Mouse (Mus musculus): ENCODE measurements at regions not wholly inside any gene's neighbourhood (a gene's known extent, or its start where the extent isn't known, plus 50 kb on each side); places are given as distances from the start of the nearest gene placed in this dataset.
"Not testable (repeated sequence)": the region's sequence is repeated elsewhere in the genome, so short reads cannot be mapped to it uniquely, and the experiment has no call there.

GRCm38 (mm10) chr7:111969198-111969887, 54.0 kb upstream of the Usp47 start:
- peak; percentile 34 for DNase-seq (ENCODE audit: low spot score)

GRCm38 (mm10) chr7:111968261-111968660, 55.0 kb upstream of the Usp47 start:
- DNase-seq (ENCODE audit: low spot score), result no peak

- DNase-seq (ENCODE audit: low spot score), result no peak
Observed at GRCm38 (mm10) chr7:111966716-111967115, 56.6 kb upstream of the Usp47 start.

- no peak for DNase-seq (ENCODE audit: low spot score)
Observed at GRCm38 (mm10) chr7:111963969-111964368, 59.3 kb upstream of the Usp47 start.

GRCm38 (mm10) chr7:111959977-111960376, 63.3 kb upstream of the Usp47 start:
- DNase-seq (ENCODE audit: low spot score), result no peak

- DNase-seq (ENCODE audit: low spot score), result no peak
Observed at GRCm38 (mm10) chr7:111956671-111957070, 66.6 kb upstream of the Usp47 start.

GRCm38 (mm10) chr7:111939631-111940030, 83.7 kb upstream of the Usp47 start:
- DNase-seq (ENCODE audit: low spot score), result no peak

GRCm38 (mm10) chr7:111937547-111937946, 85.8 kb upstream of the Usp47 start:
- DNase-seq (ENCODE audit: low spot score), result no peak

- DNase-seq (ENCODE audit: low spot score), result no peak
Observed at GRCm38 (mm10) chr7:111937102-111937501, 86.2 kb upstream of the Usp47 start.

- no peak for DNase-seq (ENCODE audit: low spot score)
Observed at GRCm38 (mm10) chr7:111932725-111933124, 90.6 kb upstream of the Usp47 start.

- no peak for DNase-seq (ENCODE audit: low spot score)
Observed at GRCm38 (mm10) chr7:111919961-111920360, 103.3 kb upstream of the Usp47 start.

GRCm38 (mm10) chr7:111903741-111904231, 119.5 kb upstream of the Usp47 start:
- no peak for DNase-seq (ENCODE audit: low spot score)

GRCm38 (mm10) chr7:111897016-111897415, 117.2 kb upstream of the Galnt18 start:
- no peak for DNase-seq (ENCODE audit: low spot score)

GRCm38 (mm10) chr7:111896255-111896654, 116.5 kb upstream of the Galnt18 start:
- DNase-seq (ENCODE audit: low spot score), result peak; percentile 23

- no peak for DNase-seq (ENCODE audit: low spot score)
Observed at GRCm38 (mm10) chr7:111882991-111883390, 103.2 kb upstream of the Galnt18 start.

- no peak for DNase-seq (ENCODE audit: low spot score)
Observed at GRCm38 (mm10) chr7:111880067-111880675, 100.4 kb upstream of the Galnt18 start.

GRCm38 (mm10) chr7:111877591-111877990, 97.8 kb upstream of the Galnt18 start:
- no peak for DNase-seq (ENCODE audit: low spot score)

GRCm38 (mm10) chr7:111875949-111876348, 96.2 kb upstream of the Galnt18 start:
- DNase-seq (ENCODE audit: low spot score), result no peak

- no peak for DNase-seq (ENCODE audit: low spot score)
Observed at GRCm38 (mm10) chr7:111869337-111869736, 89.6 kb upstream of the Galnt18 start.

- no peak for DNase-seq (ENCODE audit: low spot score)
Observed at GRCm38 (mm10) chr7:111863035-111863434, 83.3 kb upstream of the Galnt18 start.

GRCm38 (mm10) chr7:111858291-111858690, 78.5 kb upstream of the Galnt18 start:
- not testable (repeated sequence) for DNase-seq (ENCODE audit: low spot score)

GRCm38 (mm10) chr7:111856977-111857376, 77.2 kb upstream of the Galnt18 start:
- no peak for DNase-seq (ENCODE audit: low spot score)

- DNase-seq (ENCODE audit: low spot score), result no peak
Observed at GRCm38 (mm10) chr7:111855309-111855708, 75.5 kb upstream of the Galnt18 start.

GRCm38 (mm10) chr7:111846417-111846816, 66.6 kb upstream of the Galnt18 start:
- DNase-seq (ENCODE audit: low spot score), result no peak
